Mouse (Mus musculus) limb, embryonic 14.5 days (tissue): ENCODE results near the gene Ttll13. TPM values are rescaled to one million over a fixed set of nuclear protein-coding genes. Genes with fewer than 3 reads are reported as not detected.
A peak's percentile ranks its signal among the peaks of the same experiment; 100 is the strongest.

Experiments used
- ATAC-seq: fragments of 200-750 bp; cut with Nextera tagmentation; 2 replicates; pipeline ENCODE4 v1.8.0; 2017; ENCODE audit warnings: low read depth, moderate number of reproducible peaks, moderate TSS enrichment; ENCODE audit not compliant: low FRiP score
- DNase-seq: peaks from one replicate; pipeline ENCODE4 v3.0.0-alpha.2; 2015; ENCODE audit warnings: low spot score
- H3K27ac ChIP-seq: fragments of 300-500 bp; sonication (generic); replicated peaks from 2 replicates; pipeline ENCODE4 v1.5.1; 2014; ENCODE audit warnings: low read depth, mild to moderate bottlenecking, low read length, moderate library complexity, mixed read lengths
- H3K27me3 ChIP-seq: fragments of 300-500 bp; sonication (generic); 2 replicates; pipeline ENCODE4 v1.6.1; 2014; ENCODE audit warnings: low read length, mixed read lengths; ENCODE audit not compliant: control insufficient read depth, insufficient read depth
- H3K36me3 ChIP-seq: fragments of 300-500 bp; sonication (generic); 2 replicates; pipeline ENCODE4 v1.6.1; 2014; ENCODE audit warnings: mild to moderate bottlenecking, low read length, moderate library complexity, mixed read lengths; ENCODE audit not compliant: control insufficient read depth, insufficient read depth
- H3K4me1 ChIP-seq: fragments of 300-500 bp; sonication (generic); 2 replicates; pipeline ENCODE4 v1.6.1; 2014; ENCODE audit warnings: antibody characterized with exemption, low read length, mixed read lengths; ENCODE audit not compliant: control insufficient read depth, insufficient read depth
- H3K4me2 ChIP-seq: fragments of 300-500 bp; sonication (generic); replicated peaks from 2 replicates; pipeline ENCODE4 v1.6.1; 2014; ENCODE audit warnings: low read depth, mild to moderate bottlenecking, low read length, moderate library complexity; ENCODE audit not compliant: severe bottlenecking
- H3K4me3 ChIP-seq: fragments of 300-500 bp; sonication (generic); replicated peaks from 2 replicates; pipeline ENCODE4 v1.5.1; 2014; ENCODE audit warnings: low read length
- H3K9ac ChIP-seq: fragments of 300-500 bp; sonication (generic); 2 replicates; pipeline ENCODE4 v1.6.1; 2014; ENCODE audit warnings: mild to moderate bottlenecking, low read depth, low read length, moderate library complexity; ENCODE audit not compliant: severe bottlenecking
- H3K9me3 ChIP-seq: fragments of 300-500 bp; sonication (generic); 2 replicates; pipeline ENCODE4 v1.6.1; 2016; ENCODE audit warnings: low read length; ENCODE audit not compliant: control insufficient read depth
- POLR2A ChIP-seq: fragments of 200-500 bp; IDR thresholded peaks from 2 replicates; pipeline ENCODE4 v1.8.0; 2012; ENCODE audit warnings: inconsistent platforms, mild to moderate bottlenecking, moderate library complexity, borderline replicate concordance; ENCODE audit not compliant: insufficient read depth, insufficient read length; ENCODE audit errors: extremely low read depth
- WGBS: fragments of 180-500 bp; shearing (Covaris S2); extraction: QIAGEN DNeasy Blood & Tissue Kit; methylation state at CpG from one replicate; pipeline ENCODE4 v1.1.7; 2014; 5-methylcytosine and 5-hydroxymethylcytosine counted together
- polyA plus RNA-seq, 2 experiments: library from polyadenylated mRNA; depleted of rRNA in 1 of 2; stranded (reverse) in 1 of 2; unstranded in 1 of 2; fragments of >200 nt; fragmentation: Nextera tagmentation in 1 of 2; extraction: Ambion mirVana in 1 of 2; gene quantifications; 2 replicates each; pipeline versions ENCODE4 v1.2.1 to v1.2.3; 2012 to 2014

The Ttll13 gene
- polyA plus RNA-seq, 2 experiments: 0.59 to 0.73 TPM

DNA sequence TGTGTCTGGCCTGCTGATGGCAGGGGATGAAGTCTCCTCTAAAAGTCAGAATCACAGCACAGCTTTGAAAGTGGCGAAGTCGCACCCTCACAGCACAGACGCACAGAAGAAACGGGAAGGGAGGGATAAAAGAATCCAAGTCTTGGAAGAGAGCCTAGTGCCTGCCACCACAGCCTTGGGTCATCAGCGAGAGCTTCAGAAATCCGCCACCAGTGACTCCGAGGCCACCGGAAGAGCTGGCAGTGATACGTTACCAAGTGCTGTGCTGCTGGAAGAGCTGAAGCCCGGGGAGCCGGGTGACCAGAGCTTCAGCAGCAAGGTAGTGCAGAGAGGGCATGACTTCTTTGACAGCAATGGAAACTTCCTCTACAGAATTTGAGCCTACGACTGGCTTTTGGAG is 18.4 kb downstream of the Ttll13 start:
- TF ChIP-seq POLR2A: no peak
- Histone ChIP-seq H3K4me2 (no peak overlapping the region), H3K9ac (no peak overlapping the region), H3K27ac (no peak overlapping the region), H3K4me1 (peaks cover 8% of the 10 kb centered on the region; the same call in 1 of the 2 replicates), H3K36me3 (peaks cover 31% of the 10 kb centered on the region), H3K9me3 (no peaks in the 10 kb centered on the region), H3K4me3 (no peak overlapping the region), H3K27me3 (no peaks in the 10 kb centered on the region)
- no peak for DNase-seq
- no peak for ATAC-seq
- WGBS: 91% methylated on average over 12 of the region's 12 CpGs

DNA sequence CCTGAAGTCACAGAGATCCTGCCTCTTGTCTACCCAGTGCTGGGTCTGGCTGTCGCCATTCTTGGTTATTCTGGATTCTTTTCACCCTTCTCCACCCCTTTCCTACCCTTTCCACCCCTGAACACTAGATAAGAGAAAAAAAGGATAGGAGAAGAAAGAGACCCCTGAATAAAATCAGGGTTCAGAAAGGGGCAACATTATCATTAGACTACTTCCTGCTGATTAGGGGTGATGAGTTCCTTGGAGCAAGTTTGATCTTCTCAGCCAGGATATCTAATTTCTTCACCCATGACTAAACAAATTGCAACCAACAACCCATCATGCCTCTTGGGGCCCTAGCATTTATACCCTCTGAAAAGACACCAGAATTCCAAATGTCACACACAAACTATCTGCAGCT is 21.6 kb downstream of the Ttll13 start:
- Histone ChIP-seq H3K36me3 (peaks cover 31% of the 10 kb centered on the region), H3K9me3 (no peaks in the 10 kb centered on the region)

DNA sequence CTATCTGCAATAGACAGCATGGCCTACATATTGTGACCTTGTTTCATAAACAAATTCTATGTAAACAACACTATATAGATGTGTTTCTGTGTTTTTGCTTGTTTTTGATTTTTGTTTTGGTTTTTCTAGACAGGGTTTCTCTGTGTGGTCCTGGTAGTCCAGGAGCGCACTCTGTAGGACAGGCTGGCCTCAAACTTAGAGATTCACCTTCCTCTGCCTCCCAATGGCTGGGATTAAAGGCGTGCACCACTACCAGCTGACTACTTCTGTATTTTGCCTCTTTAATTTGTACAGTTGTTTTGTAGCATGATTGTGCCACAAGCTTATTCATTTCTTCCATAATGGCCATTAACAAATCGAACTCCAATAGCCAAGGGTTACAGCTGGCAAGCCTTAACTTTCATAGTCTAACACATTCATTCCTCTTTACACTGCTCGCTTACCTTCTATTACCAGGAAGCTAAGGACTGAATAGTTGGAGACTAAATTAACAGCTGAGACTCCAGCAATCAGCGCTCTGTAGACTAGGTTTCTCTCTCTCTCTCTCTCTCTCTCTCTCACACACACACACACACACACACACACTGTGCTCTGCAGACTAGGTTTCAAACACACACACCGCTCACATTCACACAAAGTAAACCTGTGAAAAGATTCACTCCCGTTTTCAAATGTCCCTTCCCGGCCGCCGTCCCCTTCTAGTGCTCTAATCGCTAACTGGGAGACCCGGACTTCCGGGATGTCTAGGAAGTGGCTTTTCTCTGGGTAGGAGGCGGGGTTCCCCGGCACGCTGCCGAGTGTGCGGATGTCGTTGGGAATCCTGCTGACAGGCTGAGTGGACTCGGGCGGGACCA is 22.9 kb downstream of the Ttll13 start, which contains the start of gene Vps33b:
Gene Vps33b (plus strand): TSS at position 753 of the 854 bp plus-strand sequence.
- Histone ChIP-seq H3K9me3 (0 out of 2 replicates have a peak, but pooled peaks cover 3% of the 10 kb centered on the region), H3K4me2 (peak within 1 kb of the TSS; percentile 90)
- 4% methylated on average over 21 of the region's 21 CpGs for WGBS

More for the DNA sequence above, 21.6 kb downstream of the Ttll13 start:
- Histone ChIP-seq H3K4me2 (no peak overlapping the region), H3K4me1 (peaks cover 15% of the 10 kb centered on the region), H3K27ac (no peak overlapping the region), H3K4me3 (no peak overlapping the region), H3K27me3 (no peaks in the 10 kb centered on the region), H3K9ac (no peak overlapping the region)
- 66% methylated on average over 1 of the region's 1 CpGs for WGBS
- TF ChIP-seq POLR2A: no peak
- ATAC-seq (no peak), DNase-seq (no peak)

DNA sequence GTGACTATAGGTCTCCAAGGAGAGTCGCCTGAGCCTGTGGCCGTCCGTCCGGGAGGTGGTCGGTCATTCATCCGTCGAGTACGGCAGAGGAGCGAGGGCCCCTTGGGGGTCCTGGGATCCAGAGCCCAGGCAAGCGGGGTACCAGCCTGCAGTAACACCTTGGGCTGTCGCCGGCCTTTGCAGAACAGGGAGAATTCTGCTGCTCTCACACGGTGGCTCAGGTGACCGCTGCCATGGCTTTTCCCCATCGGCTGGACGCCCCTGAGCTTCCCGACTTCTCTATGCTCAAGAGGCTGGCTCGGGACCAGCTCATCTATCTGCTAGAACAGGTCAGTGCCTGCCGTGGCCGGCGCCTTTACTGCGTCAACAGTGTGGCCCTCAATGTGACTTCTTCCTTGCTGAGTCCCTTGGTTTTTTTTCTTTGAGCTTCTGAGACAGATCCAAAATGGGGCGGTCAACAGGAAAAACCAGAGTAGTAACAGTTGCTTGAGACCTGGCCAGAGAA is 23.6 kb downstream of the Ttll13 start:
- WGBS: under 1% methylated on average over 23 of the region's 23 CpGs
- Histone ChIP-seq H3K36me3 (peaks cover 36% of the 10 kb centered on the region), H3K4me3 (peak overlapping the region; percentile 90), H3K9me3 (peaks cover 8% of the 10 kb centered on the region; the same call in 1 of the 2 replicates), H3K9ac (peak overlapping the region; percentile 68), H3K27ac (no peak overlapping the region), H3K27me3 (no peaks in the 10 kb centered on the region), H3K4me2 (peak overlapping the region; percentile 90), H3K4me1 (peaks cover 15% of the 10 kb centered on the region)
- TF ChIP-seq POLR2A: no peak
- ATAC-seq (peak; percentile 28; the same call in 1 of the 2 replicates), DNase-seq (no peak)

More for the DNA sequence above, 22.9 kb downstream of the Ttll13 start, which contains the start of gene Vps33b:
- Histone ChIP-seq H3K9ac (peak within 1 kb of the TSS; percentile 68), H3K36me3 (peaks cover 35% of the 10 kb centered on the region), H3K27me3 (no peaks in the 10 kb centered on the region), H3K27ac (no peak within 1 kb of the TSS; the same call in 1 of the 2 replicates), H3K4me3 (peak within 1 kb of the TSS; percentile 90), H3K4me1 (peaks cover 15% of the 10 kb centered on the region)
- TF ChIP-seq POLR2A: 0 out of 2 replicates have a peak, but pooled peaks have one; percentile 46
- DNase-seq: peak; percentile 97
- peak; percentile 93 for ATAC-seq

DNA sequence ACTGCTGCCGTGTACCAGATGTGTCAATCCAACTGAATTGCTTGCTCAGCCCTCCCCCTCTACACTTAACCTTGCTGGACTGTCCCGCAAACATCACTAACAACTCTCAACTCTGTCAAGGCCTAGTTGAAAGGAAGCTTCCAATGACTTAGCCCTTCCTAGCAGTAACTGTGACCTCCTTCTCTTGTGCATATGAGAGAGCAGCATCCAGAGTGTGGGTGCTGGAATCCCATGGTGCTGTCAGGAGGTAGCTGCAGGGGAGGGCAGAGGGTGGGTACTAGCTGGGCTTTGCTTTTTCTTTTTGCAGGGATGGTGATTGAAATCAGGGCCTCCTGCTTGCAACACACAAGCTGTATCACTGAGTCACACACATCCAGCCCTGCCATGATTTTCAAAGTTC is 27.3 kb downstream of the Ttll13 start:
- peaks cover 14% of the 10 kb centered on the region; the same call in 1 of the 2 replicates for H3K9me3 ChIP-seq
- no peak overlapping the region for H3K27ac ChIP-seq
- H3K9ac ChIP-seq: no peak overlapping the region
- no peak overlapping the region for H3K4me3 ChIP-seq
- peaks cover 46% of the 10 kb centered on the region for H3K36me3 ChIP-seq
- H3K4me2 ChIP-seq: no peak overlapping the region
- TF ChIP-seq POLR2A: no peak
- DNase-seq (no peak), ATAC-seq (no peak)
- peaks cover 15% of the 10 kb centered on the region for H3K4me1 ChIP-seq
- no peaks in the 10 kb centered on the region for H3K27me3 ChIP-seq
- WGBS: 88% methylated on average over 2 of the region's 2 CpGs
